Mouse (Mus musculus) retina, embryonic 14.5 days (tissue): Measurements from ENCODE around the gene Gm8229.
"Not testable (repeated sequence)": the region's sequence is repeated elsewhere in the genome, so short reads cannot be mapped to it uniquely, and the experiment has no call there.

Source experiments
- DNase-seq: peaks from one replicate; pipeline ENCODE4 v3.0.0-alpha.2; 2015; ENCODE audit warnings: low spot score

Gene Gm8229

GRCm38 (mm10) chr14:44365057-44365456 lies at the start of gene Gm8229:
TSS of gene Gm8229 (plus strand) at chr14:44365357.
- not testable (repeated sequence) for DNase-seq

- DNase-seq, result not testable (repeated sequence)
Observed at GRCm38 (mm10) chr14:44338484-44338883, 26.7 kb upstream of the Gm8229 start, which contains the start of gene Gm5930. TSS of gene Gm5930 (minus strand) at chr14:44338584.

- not testable (repeated sequence) for DNase-seq
Observed at GRCm38 (mm10) chr14:44361416-44361815, 3.7 kb upstream of the Gm8229 start.

GRCm38 (mm10) chr14:44362301-44362700 lies 2.9 kb upstream of the Gm8229 start:
- not testable (repeated sequence) for DNase-seq

GRCm38 (mm10) chr14:44384233-44384632 lies 19.1 kb downstream of the Gm8229 start:
- DNase-seq, result not testable (repeated sequence)

GRCm38 (mm10) chr14:44410588-44410987 lies 45.4 kb downstream of the Gm8229 start, which contains the start of gene Gm3371:
TSS of gene Gm3371 (minus strand) at chr14:44410688.
- not testable (repeated sequence) for DNase-seq
